Mouse (Mus musculus): Measurements from ENCODE around the gene Coro7. TPM values are rescaled to one million over a fixed set of nuclear protein-coding genes. Genes with fewer than 3 reads are reported as not detected.
A peak's percentile ranks its signal among the peaks of the same experiment; 100 is the strongest.

Gene Coro7
- polyA plus RNA-seq, 1 experiment from 2014 or later, result 11.9 TPM

- Histone ChIP-seq H3K4me2 (no peak overlapping the region), H3K27ac (no peak overlapping the region), H3K9me3 (replicated peaks) (no peaks in the 10 kb centered on the region), H3K4me1 (peaks cover 15% of the 10 kb centered on the region), H3K4me3 (no peak overlapping the region), H3K36me3 (peaks cover 45% of the 10 kb centered on the region), H3K27me3 (replicated peaks) (no peaks in the 10 kb centered on the region), H3K9ac (no peak overlapping the region)
- WGBS (ENCODE audit: insufficient replicate concordance), result 19% methylated on average over 6 of the region's 6 CpGs
- peak; percentile 43; the same call in 1 of the 2 replicates for ATAC-seq
These were observed 49.6 kb downstream of the Coro7 start for GRCm38 (mm10) chr16:4629950-4630349.

GRCm38 (mm10) chr16:4628898-4629419 lies 50.6 kb downstream of the Coro7 start:
- Histone ChIP-seq H3K36me3 (peaks cover 42% of the 10 kb centered on the region), H3K27me3 (replicated peaks) (no peaks in the 10 kb centered on the region), H3K4me1 (peaks cover 18% of the 10 kb centered on the region), H3K4me3 (no peak overlapping the region), H3K4me2 (no peak overlapping the region), H3K27ac (no peak overlapping the region), H3K9me3 (replicated peaks) (no peaks in the 10 kb centered on the region), H3K9ac (no peak overlapping the region)
- no peak for ATAC-seq
- WGBS (ENCODE audit: insufficient replicate concordance), result 85% methylated on average over 9 of the region's 9 CpGs

- H3K27ac ChIP-seq, result no peak overlapping the region
- WGBS (ENCODE audit: insufficient replicate concordance), result 76% methylated on average over 6 of the region's 6 CpGs
- peaks cover 33% of the 10 kb centered on the region for H3K36me3 ChIP-seq
These were observed 52.5 kb downstream of the Coro7 start for GRCm38 (mm10) chr16:4627105-4627504.

GRCm38 (mm10) chr16:4624481-4625110 lies 55.0 kb downstream of the Coro7 start, which contains the start of gene Pam16:
Gene Pam16 (minus strand): TSS chr16:4624988.
- peak; percentile 93 for ATAC-seq

More at GRCm38 (mm10) chr16:4627105-4627504, 52.5 kb downstream of the Coro7 start:
- H3K9ac ChIP-seq, result no peak overlapping the region
- peaks cover 37% of the 10 kb centered on the region for H3K4me1 ChIP-seq
- ATAC-seq, result no peak
- no peaks in the 10 kb centered on the region for H3K27me3 ChIP-seq (replicated peaks)
- H3K4me3 ChIP-seq, result no peak overlapping the region
- no peaks in the 10 kb centered on the region for H3K9me3 ChIP-seq (replicated peaks)
- no peak overlapping the region for H3K4me2 ChIP-seq

GRCm38 (mm10) chr16:4624074-4624473 lies 55.5 kb downstream of the Coro7 start:
- peaks cover 33% of the 10 kb centered on the region for H3K36me3 ChIP-seq
- H3K4me2 ChIP-seq, result peak overlapping the region; percentile 75
- no peaks in the 10 kb centered on the region for H3K9me3 ChIP-seq (replicated peaks)
- peak overlapping the region; percentile 85 for H3K4me3 ChIP-seq
- WGBS (ENCODE audit: insufficient replicate concordance), result 14% methylated on average over 9 of the region's 9 CpGs
- peak; percentile 61 for ATAC-seq
- H3K4me1 ChIP-seq, result peaks cover 53% of the 10 kb centered on the region
- peak overlapping the region; percentile 90 for H3K27ac ChIP-seq
- no peaks in the 10 kb centered on the region for H3K27me3 ChIP-seq (replicated peaks)
- H3K9ac ChIP-seq, result peak overlapping the region; percentile 86

More at GRCm38 (mm10) chr16:4624481-4625110, 55.0 kb downstream of the Coro7 start, which contains the start of gene Pam16:
- Histone ChIP-seq H3K4me1 (peaks cover 53% of the 10 kb centered on the region), H3K27ac (peak within 1 kb of the TSS; percentile 90), H3K36me3 (peaks cover 31% of the 10 kb centered on the region), H3K9ac (peak within 1 kb of the TSS; percentile 86), H3K9me3 (replicated peaks) (no peaks in the 10 kb centered on the region), H3K27me3 (replicated peaks) (no peaks in the 10 kb centered on the region), H3K4me2 (peak within 1 kb of the TSS; percentile 75), H3K4me3 (peak within 1 kb of the TSS; percentile 85)
- WGBS (ENCODE audit: insufficient replicate concordance), result 1% methylated on average over 56 of the region's 56 CpGs

GRCm38 (mm10) chr16:4616829-4617228 lies 62.7 kb downstream of the Coro7 start:
- WGBS (ENCODE audit: insufficient replicate concordance), result 67% methylated on average over 4 of the region's 4 CpGs
- Histone ChIP-seq H3K4me2 (no peak overlapping the region), H3K9me3 (replicated peaks) (no peaks in the 10 kb centered on the region), H3K36me3 (peaks cover 81% of the 10 kb centered on the region), H3K9ac (no peak overlapping the region), H3K4me3 (no peak overlapping the region), H3K27ac (no peak overlapping the region), H3K27me3 (replicated peaks) (no peaks in the 10 kb centered on the region), H3K4me1 (peaks cover 16% of the 10 kb centered on the region)
- no peak for ATAC-seq

- Histone ChIP-seq H3K9me3 (replicated peaks) (no peaks in the 10 kb centered on the region), H3K4me3 (no peak overlapping the region), H3K36me3 (peaks cover 84% of the 10 kb centered on the region), H3K27me3 (replicated peaks) (no peaks in the 10 kb centered on the region), H3K9ac (no peak overlapping the region), H3K4me2 (no peak overlapping the region), H3K4me1 (peaks cover 6% of the 10 kb centered on the region; the same call in 1 of the 2 replicates), H3K27ac (no peak overlapping the region)
- 55% methylated on average over 1 of the region's 1 CpGs for WGBS (ENCODE audit: insufficient replicate concordance)
- ATAC-seq, result peak; percentile 20; the same call in 1 of the 2 replicates
These were observed 64.3 kb downstream of the Coro7 start for GRCm38 (mm10) chr16:4615297-4615696.

- Histone ChIP-seq H3K27ac (no peak overlapping the region), H3K36me3 (peaks cover 80% of the 10 kb centered on the region), H3K9ac (no peak overlapping the region), H3K9me3 (replicated peaks) (no peaks in the 10 kb centered on the region), H3K4me2 (no peak overlapping the region), H3K4me1 (no peaks in the 10 kb centered on the region), H3K4me3 (no peak overlapping the region), H3K27me3 (replicated peaks) (no peaks in the 10 kb centered on the region)
- WGBS (ENCODE audit: insufficient replicate concordance), result 74% methylated on average over 3 of the region's 3 CpGs
- 0 out of 2 replicates have a peak, but pooled peaks have one; percentile 26 for ATAC-seq
These were observed 64.9 kb downstream of the Coro7 start for GRCm38 (mm10) chr16:4614639-4615038.

- Histone ChIP-seq H3K9ac (no peak overlapping the region), H3K27me3 (replicated peaks) (no peaks in the 10 kb centered on the region), H3K4me3 (no peak overlapping the region), H3K9me3 (replicated peaks) (no peaks in the 10 kb centered on the region), H3K27ac (no peak overlapping the region), H3K36me3 (peaks cover 77% of the 10 kb centered on the region), H3K4me2 (no peak overlapping the region), H3K4me1 (no peaks in the 10 kb centered on the region)
- WGBS (ENCODE audit: insufficient replicate concordance), result 82% methylated on average over 7 of the region's 9 CpGs
- no peak for ATAC-seq
These were observed 65.8 kb downstream of the Coro7 start for GRCm38 (mm10) chr16:4613736-4614135.

GRCm38 (mm10) chr16:4611676-4612075 lies 67.9 kb downstream of the Coro7 start:
- Histone ChIP-seq H3K27me3 (replicated peaks) (no peaks in the 10 kb centered on the region), H3K9ac (no peak overlapping the region), H3K4me2 (no peak overlapping the region), H3K27ac (no peak overlapping the region), H3K36me3 (peaks cover 60% of the 10 kb centered on the region), H3K4me1 (peaks cover 11% of the 10 kb centered on the region), H3K4me3 (no peak overlapping the region), H3K9me3 (replicated peaks) (no peaks in the 10 kb centered on the region)
- 86% methylated on average over 7 of the region's 7 CpGs for WGBS (ENCODE audit: insufficient replicate concordance)
- ATAC-seq, result no peak

GRCm38 (mm10) chr16:4611193-4611592 lies 68.4 kb downstream of the Coro7 start:
- no peak overlapping the region for H3K27ac ChIP-seq
- ATAC-seq, result no peak
- no peak overlapping the region for H3K4me2 ChIP-seq
- peaks cover 16% of the 10 kb centered on the region for H3K4me1 ChIP-seq
- H3K9ac ChIP-seq, result no peak overlapping the region
- H3K9me3 ChIP-seq (replicated peaks), result no peaks in the 10 kb centered on the region
- no peaks in the 10 kb centered on the region for H3K27me3 ChIP-seq (replicated peaks)
- H3K4me3 ChIP-seq, result no peak overlapping the region
- WGBS (ENCODE audit: insufficient replicate concordance), result 84% methylated on average over 5 of the region's 5 CpGs
- peaks cover 55% of the 10 kb centered on the region for H3K36me3 ChIP-seq

- peaks cover 42% of the 10 kb centered on the region for H3K4me1 ChIP-seq
- no peak overlapping the region for H3K9ac ChIP-seq
- 78% methylated on average over 19 of the region's 19 CpGs for whole genome bisulfite sequencing (ENCODE audit: insufficient replicate concordance)
- no peak overlapping the region for H3K4me2 ChIP-seq
- H3K27me3 ChIP-seq (replicated peaks), result no peaks in the 10 kb centered on the region
- ATAC-seq, result no peak
- peaks cover 29% of the 10 kb centered on the region for H3K36me3 ChIP-seq
- H3K9me3 ChIP-seq (replicated peaks), result no peaks in the 10 kb centered on the region
- H3K27ac ChIP-seq, result no peak overlapping the region
- no peak overlapping the region for H3K4me3 ChIP-seq
These were observed 71.0 kb downstream of the Coro7 start for GRCm38 (mm10) chr16:4608532-4609059.

All from liver, embryonic 12.5 days (tissue).